Mouse (Mus musculus) layer of hippocampus, adult 2 months (tissue): ENCODE results near the gene Siglech. TPM values are rescaled to one million over a fixed set of nuclear protein-coding genes. Genes with fewer than 3 reads are reported as not detected.

ENCODE experiments used
- DNase-seq, 2 experiments: peaks; one replicate each; pipeline ENCODE4 v3.0.0; 2022; ENCODE audit warnings: low spot score in 2 of 2
- H3K27ac ChIP-seq: fragments of 200-600 bp; 2 replicates; pipeline ENCODE4 v1.8.1; 2022
- H3K4me3 ChIP-seq: fragments of 200-600 bp; 2 replicates; pipeline ENCODE4 v1.8.1; 2022; ENCODE audit warnings: mild to moderate bottlenecking
- CTCF ChIP-seq: fragments of 200-600 bp; conservative IDR thresholded peaks from 2 replicates; pipeline ENCODE4 v1.8.1; 2022; ENCODE audit warnings: antibody characterized with exemption, mild to moderate bottlenecking, moderate library complexity
- total RNA-seq, 2 experiments: library from RNA; stranded (reverse); gene quantifications; 2 replicates each; pipeline ENCODE4 v1.2.3; 2021

Gene Siglech
- total RNA-seq, 2 experiments from 2014 or later: 12.1 to 12.8 TPM

DNA sequence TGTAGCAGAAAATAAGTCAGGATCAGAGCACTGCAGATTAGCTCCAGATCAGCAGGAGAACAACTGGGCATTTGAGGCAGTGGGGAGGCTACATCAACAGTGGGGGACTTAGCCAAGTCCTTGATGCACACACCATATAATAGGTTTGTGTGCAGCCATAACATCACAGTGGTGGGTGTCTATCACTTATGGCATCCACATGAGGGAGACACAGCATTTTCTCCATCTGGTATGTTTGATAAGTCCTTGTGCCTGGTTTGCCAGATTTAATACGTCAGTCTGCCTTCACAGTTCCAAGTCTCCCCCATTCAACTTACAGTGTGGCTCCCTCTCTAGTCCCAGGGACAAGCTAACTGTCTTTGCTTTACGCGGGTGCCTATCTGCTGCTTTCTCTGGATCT lies 24.3 kb downstream of the Siglech start:
- DNase-seq: peak; percentile 31 to 56
- H3K27ac ChIP-seq: peak overlapping the region; percentile 46; the same call in 1 of the 2 replicates
- no peak for TF ChIP-seq CTCF
- H3K4me3 ChIP-seq: no peak overlapping the region

DNA sequence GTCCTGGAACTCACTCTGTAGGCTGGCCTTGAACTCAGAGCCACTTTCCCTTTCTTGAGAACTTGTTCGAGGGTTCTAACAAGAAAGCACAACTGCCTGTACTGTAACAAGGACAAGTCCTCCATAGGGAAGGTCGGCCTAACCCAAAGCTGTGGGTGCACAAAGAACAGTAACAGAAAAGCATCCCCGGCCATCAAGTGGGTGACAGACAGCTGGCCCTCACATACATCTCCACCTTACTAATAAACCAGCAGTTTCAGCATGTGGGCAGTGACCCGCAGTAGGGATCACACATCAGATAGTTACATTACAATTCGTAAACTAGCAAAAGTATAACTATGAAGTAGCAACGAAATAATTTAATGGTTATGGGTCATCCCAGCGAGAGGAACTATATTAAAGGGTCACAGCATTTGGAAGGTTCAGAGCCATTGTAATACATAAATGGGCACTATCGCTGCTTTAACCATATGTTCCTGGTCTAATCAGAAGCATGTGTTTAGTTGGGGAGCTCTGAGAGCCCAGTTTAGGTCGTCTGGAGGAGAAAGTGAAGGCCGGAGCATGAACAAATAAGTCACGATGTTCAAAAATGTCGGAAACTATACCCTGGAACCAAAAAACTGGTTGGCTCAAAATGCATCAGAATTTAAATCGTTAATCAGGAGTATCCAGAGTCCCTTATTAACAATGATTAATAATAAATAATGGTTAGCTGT lies 25.4 kb downstream of the Siglech start:
- Histone ChIP-seq H3K4me3 (peak overlapping the region; percentile 66), H3K27ac (peak overlapping the region; percentile 91)
- DNase-seq: no peak
- no peak for TF ChIP-seq CTCF

GRCm38 (mm10) chr7:55793952-55794603 lies 26.1 kb downstream of the Siglech start, which contains the start of gene Tubgcp5:
Gene Tubgcp5, plus strand, starts transcription at chr7:55794154.
- Histone ChIP-seq H3K27ac (peak within 1 kb of the TSS; percentile 91), H3K4me3 (peak within 1 kb of the TSS; percentile 66)
- DNase-seq: peak; percentile 97 to 98
- no peak for TF ChIP-seq CTCF

DNA sequence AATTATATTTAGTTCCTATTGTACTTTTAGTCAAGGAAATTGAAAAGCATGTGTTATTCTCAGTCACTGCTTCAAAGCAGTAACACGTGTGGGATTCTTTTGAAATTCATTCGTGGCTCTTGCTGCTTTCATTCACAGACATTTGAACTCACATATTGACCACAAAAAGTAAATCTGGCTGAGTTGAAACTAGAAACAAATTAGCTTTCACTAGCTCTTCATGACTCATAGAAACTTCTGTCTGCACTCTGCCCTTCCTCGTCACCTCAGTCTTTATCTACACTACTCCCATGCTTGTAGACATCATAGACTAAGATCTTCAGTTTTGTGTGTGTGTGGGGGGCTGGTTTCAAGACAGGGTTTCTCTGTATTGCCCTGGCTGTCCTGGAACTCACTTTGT lies 32.0 kb downstream of the Siglech start:
- H3K27ac ChIP-seq: no peak overlapping the region
- H3K4me3 ChIP-seq: no peak overlapping the region
- DNase-seq: no peak
- no peak for TF ChIP-seq CTCF

DNA sequence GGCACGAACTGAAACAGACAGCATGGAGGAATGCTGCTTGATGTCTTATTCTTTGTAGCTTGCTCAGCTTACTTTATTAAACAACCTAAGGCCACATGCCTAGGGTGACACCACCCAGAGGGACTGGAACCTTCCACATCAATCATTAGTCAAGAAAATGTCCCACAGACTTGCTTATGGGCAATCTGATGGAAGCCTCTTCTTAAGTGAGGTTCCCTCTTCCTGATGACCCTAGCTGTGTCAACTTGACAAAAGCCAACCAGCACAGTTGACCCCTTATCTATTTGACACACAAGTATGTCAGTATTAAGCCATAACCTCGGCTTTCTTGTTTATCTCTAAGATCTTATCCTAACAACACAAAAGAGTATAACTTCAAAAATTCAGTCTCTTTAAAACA lies 42.0 kb downstream of the Siglech start:
- no peak overlapping the region for H3K4me3 ChIP-seq
- no peak for TF ChIP-seq CTCF
- no peak overlapping the region for H3K27ac ChIP-seq
- DNase-seq: no peak

DNA sequence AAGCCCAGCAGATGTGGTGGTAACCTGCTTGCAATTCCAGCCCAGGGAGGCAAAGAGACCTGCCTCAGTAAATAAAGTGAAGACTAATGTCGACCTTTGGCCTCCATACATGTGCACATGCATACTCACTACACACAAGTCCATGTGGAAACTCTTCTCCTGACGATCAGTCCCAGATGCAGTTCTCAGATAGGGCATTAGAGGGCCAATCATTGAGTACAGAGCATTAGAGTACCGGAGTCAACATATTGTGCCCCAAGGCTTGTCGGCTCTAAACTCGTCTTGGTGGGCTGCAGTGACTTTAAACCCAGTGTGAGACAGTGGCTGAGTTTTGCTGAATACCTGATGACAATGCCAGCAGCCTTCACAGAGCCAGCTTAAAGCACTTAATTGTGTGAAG lies 56.5 kb downstream of the Siglech start:
- peak; percentile 62 for TF ChIP-seq CTCF
- no peak for DNase-seq
- H3K4me3 ChIP-seq: no peak overlapping the region

GRCm38 (mm10) chr7:55827551-55827950 lies 59.6 kb downstream of the Siglech start:
- no peak for TF ChIP-seq CTCF
- Histone ChIP-seq H3K27ac (no peak overlapping the region), H3K4me3 (no peak overlapping the region)
- no peak for DNase-seq

More for the DNA sequence above, 56.5 kb downstream of the Siglech start:
- H3K27ac ChIP-seq: no peak overlapping the region

Other genes starting within 250 kb of the Siglech start
- 10 to 100 TPM; 29.5 to 32.9 TPM for gene Tubgcp5, start 26.0 kb downstream of the Siglech start, total RNA-seq
- 100 to 1,000 TPM; 117 to 130 TPM for gene Cyfip1, start 73.6 kb downstream of the Siglech start, total RNA-seq
- gene Nipa2, start 194.3 kb downstream of the Siglech start, total RNA-seq: 10 to 100 TPM; 44.3 to 49.9 TPM